Mouse (Mus musculus): ENCODE measurements around the gene Bcl2a1b. TPM values are rescaled to one million over a fixed set of nuclear protein-coding genes. Genes with fewer than 3 reads are reported as not detected.
"Not testable (repeated sequence)": the region's sequence is repeated elsewhere in the genome, so short reads cannot be mapped to it uniquely, and the experiment has no call there.

The Bcl2a1b gene
- polyA plus RNA-seq (2012; rRNA removed) = 0.76 and 1.1 TPM in 2 replicates
- 0.94 and 1.4 TPM in 2 replicates for polyA plus RNA-seq (2014; fragmentation: Nextera tagmentation; extraction: Ambion mirVana)

- not testable (repeated sequence) for ATAC-seq (ENCODE audit: insufficient read depth); H3K4me3 ChIP-seq (ENCODE audit: insufficient read depth in 1 of 2, low read depth in 2 of 2, low read length in 2 of 2); H3K27me3 ChIP-seq (ENCODE audit: control insufficient read depth, insufficient read depth, low read length); H3K36me3 ChIP-seq (replicated peaks; ENCODE audit: control insufficient read depth, insufficient read depth, low read depth); H3K27ac ChIP-seq; H3K9ac ChIP-seq (replicated peaks); H3K4me1 ChIP-seq (replicated peaks; ENCODE audit: control insufficient read depth in 2 of 2, insufficient read depth in 2 of 2, low read length in 1 of 2); DNase-seq (ENCODE audit: low read depth in 3 of 3, low spot score in 3 of 3); H3K4me2 ChIP-seq (ENCODE audit: low read depth); H3K9me3 ChIP-seq (ENCODE audit: control insufficient read depth, low read length)
- WGBS (ENCODE audit: insufficient replicate concordance) = 43% methylated on average over 5 of the region's 5 CpGs
Observed at GRCm38 (mm10) chr9:89198969-89199416, at the start of gene Bcl2a1b, which contains the start of gene Gm29094. Bcl2a1b (plus strand) TSS chr9:89199209. Gm29094 (plus strand) TSS chr9:89199379.

GRCm38 (mm10) chr9:89172539-89172938 is 26.5 kb upstream of the Bcl2a1b start:
- not testable (repeated sequence) for H3K4me1 ChIP-seq (replicated peaks; ENCODE audit: control insufficient read depth in 2 of 2, insufficient read depth in 2 of 2, low read length in 1 of 2); H3K4me3 ChIP-seq (ENCODE audit: insufficient read depth in 1 of 2, low read depth in 2 of 2, low read length in 2 of 2); ATAC-seq (ENCODE audit: insufficient read depth); H3K9ac ChIP-seq (replicated peaks); H3K27ac ChIP-seq; H3K27me3 ChIP-seq (ENCODE audit: control insufficient read depth, insufficient read depth, low read length); H3K4me2 ChIP-seq (ENCODE audit: low read depth); DNase-seq (ENCODE audit: low read depth in 3 of 3, low spot score in 3 of 3); H3K36me3 ChIP-seq (replicated peaks; ENCODE audit: control insufficient read depth, insufficient read depth, low read depth); H3K9me3 ChIP-seq (ENCODE audit: control insufficient read depth, low read length)

GRCm38 (mm10) chr9:89178833-89179232 is 20.2 kb upstream of the Bcl2a1b start:
- H3K9me3 ChIP-seq (ENCODE audit: control insufficient read depth, low read length); H3K4me2 ChIP-seq (ENCODE audit: low read depth); H3K4me3 ChIP-seq (ENCODE audit: insufficient read depth in 1 of 2, low read depth in 2 of 2, low read length in 2 of 2); DNase-seq (ENCODE audit: low read depth in 3 of 3, low spot score in 3 of 3); ATAC-seq (ENCODE audit: insufficient read depth); H3K9ac ChIP-seq (replicated peaks); H3K27ac ChIP-seq; H3K4me1 ChIP-seq (replicated peaks; ENCODE audit: control insufficient read depth in 2 of 2, insufficient read depth in 2 of 2, low read length in 1 of 2); H3K36me3 ChIP-seq (replicated peaks; ENCODE audit: control insufficient read depth, insufficient read depth, low read depth); H3K27me3 ChIP-seq (ENCODE audit: control insufficient read depth, insufficient read depth, low read length): not testable (repeated sequence)
- TF ChIP-seq CTCF (IDR thresholded peaks at IDR 0.05; ENCODE audit: low read depth) = peak; percentile 31
- 26% methylated on average over 2 of the region's 3 CpGs for WGBS (ENCODE audit: insufficient replicate concordance)

GRCm38 (mm10) chr9:89179469-89179868 is 19.5 kb upstream of the Bcl2a1b start:
- H3K9ac ChIP-seq (replicated peaks); DNase-seq (ENCODE audit: low read depth in 3 of 3, low spot score in 3 of 3): not testable (repeated sequence)

GRCm38 (mm10) chr9:89187006-89187405 is 12.0 kb upstream of the Bcl2a1b start:
- not testable (repeated sequence) for H3K36me3 ChIP-seq (replicated peaks; ENCODE audit: control insufficient read depth, insufficient read depth, low read depth); H3K27ac ChIP-seq; DNase-seq (ENCODE audit: low read depth in 3 of 3, low spot score in 3 of 3); H3K4me2 ChIP-seq (ENCODE audit: low read depth); ATAC-seq (ENCODE audit: insufficient read depth); H3K4me1 ChIP-seq (replicated peaks; ENCODE audit: control insufficient read depth in 2 of 2, insufficient read depth in 2 of 2, low read length in 1 of 2); H3K9me3 ChIP-seq (ENCODE audit: control insufficient read depth, low read length); H3K4me3 ChIP-seq (ENCODE audit: insufficient read depth in 1 of 2, low read depth in 2 of 2, low read length in 2 of 2); H3K9ac ChIP-seq (replicated peaks); H3K27me3 ChIP-seq (ENCODE audit: control insufficient read depth, insufficient read depth, low read length)
- WGBS (ENCODE audit: insufficient replicate concordance) = 63% methylated on average over 15 of the region's 15 CpGs

More at GRCm38 (mm10) chr9:89179469-89179868, 19.5 kb upstream of the Bcl2a1b start:
- not testable (repeated sequence) for H3K36me3 ChIP-seq (replicated peaks; ENCODE audit: control insufficient read depth, insufficient read depth, low read depth); H3K4me1 ChIP-seq (replicated peaks; ENCODE audit: control insufficient read depth in 2 of 2, insufficient read depth in 2 of 2, low read length in 1 of 2); H3K4me3 ChIP-seq (ENCODE audit: insufficient read depth in 1 of 2, low read depth in 2 of 2, low read length in 2 of 2); H3K4me2 ChIP-seq (ENCODE audit: low read depth); H3K27me3 ChIP-seq (ENCODE audit: control insufficient read depth, insufficient read depth, low read length); H3K9me3 ChIP-seq (ENCODE audit: control insufficient read depth, low read length); ATAC-seq (ENCODE audit: insufficient read depth); H3K27ac ChIP-seq
- 32% methylated on average over 2 of the region's 4 CpGs for WGBS (ENCODE audit: insufficient replicate concordance)

- H3K36me3 ChIP-seq (replicated peaks; ENCODE audit: control insufficient read depth, insufficient read depth, low read depth); H3K4me1 ChIP-seq (replicated peaks; ENCODE audit: control insufficient read depth in 2 of 2, insufficient read depth in 2 of 2, low read length in 1 of 2); H3K9ac ChIP-seq (replicated peaks); H3K27me3 ChIP-seq (ENCODE audit: control insufficient read depth, insufficient read depth, low read length); H3K27ac ChIP-seq; H3K4me2 ChIP-seq (ENCODE audit: low read depth); H3K4me3 ChIP-seq (ENCODE audit: insufficient read depth in 1 of 2, low read depth in 2 of 2, low read length in 2 of 2); ATAC-seq (ENCODE audit: insufficient read depth); DNase-seq (ENCODE audit: low read depth in 3 of 3, low spot score in 3 of 3); H3K9me3 ChIP-seq (ENCODE audit: control insufficient read depth, low read length): not testable (repeated sequence)
Observed at GRCm38 (mm10) chr9:89195483-89195882, 3.5 kb upstream of the Bcl2a1b start.

GRCm38 (mm10) chr9:89197509-89197908 is 1.5 kb upstream of the Bcl2a1b start:
- H3K9ac ChIP-seq (replicated peaks); H3K9me3 ChIP-seq (ENCODE audit: control insufficient read depth, low read length); DNase-seq (ENCODE audit: low read depth in 3 of 3, low spot score in 3 of 3); H3K36me3 ChIP-seq (replicated peaks; ENCODE audit: control insufficient read depth, insufficient read depth, low read depth); H3K4me2 ChIP-seq (ENCODE audit: low read depth); H3K27ac ChIP-seq; ATAC-seq (ENCODE audit: insufficient read depth); H3K4me1 ChIP-seq (replicated peaks; ENCODE audit: control insufficient read depth in 2 of 2, insufficient read depth in 2 of 2, low read length in 1 of 2); H3K27me3 ChIP-seq (ENCODE audit: control insufficient read depth, insufficient read depth, low read length); H3K4me3 ChIP-seq (ENCODE audit: insufficient read depth in 1 of 2, low read depth in 2 of 2, low read length in 2 of 2): not testable (repeated sequence)
- WGBS (ENCODE audit: insufficient replicate concordance) = no CpG with 5 or more reads among the region's 1 CpGs

GRCm38 (mm10) chr9:89198349-89198748 is 660 bp upstream of the Bcl2a1b start:
- not testable (repeated sequence) for DNase-seq (ENCODE audit: low read depth in 3 of 3, low spot score in 3 of 3); ATAC-seq (ENCODE audit: insufficient read depth); H3K9me3 ChIP-seq (ENCODE audit: control insufficient read depth, low read length); H3K27me3 ChIP-seq (ENCODE audit: control insufficient read depth, insufficient read depth, low read length); H3K36me3 ChIP-seq (replicated peaks; ENCODE audit: control insufficient read depth, insufficient read depth, low read depth); H3K4me1 ChIP-seq (replicated peaks; ENCODE audit: control insufficient read depth in 2 of 2, insufficient read depth in 2 of 2, low read length in 1 of 2); H3K4me3 ChIP-seq (ENCODE audit: insufficient read depth in 1 of 2, low read depth in 2 of 2, low read length in 2 of 2); H3K4me2 ChIP-seq (ENCODE audit: low read depth); H3K27ac ChIP-seq; H3K9ac ChIP-seq (replicated peaks)
- 60% methylated on average over 3 of the region's 3 CpGs for WGBS (ENCODE audit: insufficient replicate concordance)

Data from liver, embryonic 14.5 days (tissue).